Mouse (Mus musculus) right cerebral cortex, postnatal 25 days (tissue): ENCODE results near the gene Rhox3a.
"Not testable (repeated sequence)": the region's sequence is repeated elsewhere in the genome, so short reads cannot be mapped to it uniquely, and the experiment has no call there.

Experiments used
- DNase-seq: peaks from one replicate; pipeline ENCODE4 v3.0.0; 2022

Gene Rhox3a

GRCm38 (mm10) chrX:37249619-37250018 lies at the start of gene Rhox3a:
TSS of gene Rhox3a (plus strand) at chrX:37249919.
- DNase-seq = not testable (repeated sequence)

- no peak for DNase-seq
These were observed 38.8 kb upstream of the Rhox3a start, which contains the start of gene Gm9 for GRCm38 (mm10) chrX:37210941-37211340. TSS of gene Gm9 (minus strand) at chrX:37211041.

- DNase-seq = not testable (repeated sequence)
These were observed 27.6 kb upstream of the Rhox3a start, which contains the start of gene Rhox1 for GRCm38 (mm10) chrX:37222158-37222557. TSS of gene Rhox1 (minus strand) at chrX:37222258.

- DNase-seq = not testable (repeated sequence)
These were observed 5.0 kb upstream of the Rhox3a start, which contains the start of gene Rhox2a for GRCm38 (mm10) chrX:37244676-37245075. TSS of gene Rhox2a (plus strand) at chrX:37244976.

GRCm38 (mm10) chrX:37265038-37265437 lies 15.3 kb downstream of the Rhox3a start, which contains the start of gene Rhox4a:
TSS of gene Rhox4a (plus strand) at chrX:37265338.
- not testable (repeated sequence) for DNase-seq
